Mouse (Mus musculus) heart, adult 2 months (tissue): Measurements from ENCODE around the gene Sptlc2. TPM values are rescaled to one million over a fixed set of nuclear protein-coding genes. Genes with fewer than 3 reads are reported as not detected.
"Not testable (repeated sequence)": the region's sequence is repeated elsewhere in the genome, so short reads cannot be mapped to it uniquely, and the experiment has no call there.

Experiments
- DNase-seq, 2 experiments: peaks; one replicate each; pipeline ENCODE4 v3.0.0; 2021
- H3K27ac ChIP-seq: fragments of 200-600 bp; 2 replicates; pipeline ENCODE4 v1.8.1; 2022
- H3K27me3 ChIP-seq: fragments of 200-500 bp; 2 replicates; pipeline ENCODE4 v1.6.1; 2012; ENCODE audit warnings: mild to moderate bottlenecking, low read length, inconsistent platforms, mixed read lengths; ENCODE audit not compliant: control insufficient read depth, insufficient read depth
- H3K36me3 ChIP-seq: fragments of 200-500 bp; 2 replicates; pipeline ENCODE4 v1.6.1; 2012; ENCODE audit warnings: low read length, inconsistent platforms; ENCODE audit not compliant: control insufficient read depth, insufficient read depth
- H3K4me1 ChIP-seq: fragments of 200-500 bp; 2 replicates; pipeline ENCODE4 v1.6.1; 2011; ENCODE audit warnings: low read length; ENCODE audit not compliant: control insufficient read depth, insufficient read depth
- H3K4me3 ChIP-seq: fragments of 200-600 bp; 2 replicates; pipeline ENCODE4 v1.8.1; 2022
- H3K79me2 ChIP-seq: fragments of 200-500 bp; replicated peaks from 2 replicates; pipeline ENCODE4 v1.6.1; 2012; ENCODE audit warnings: mild to moderate bottlenecking, inconsistent platforms, low read length, moderate library complexity, mixed read lengths; ENCODE audit not compliant: control insufficient read depth, insufficient read depth
- H3K9ac ChIP-seq: fragments of 200-500 bp; 2 replicates; pipeline ENCODE4 v1.6.1; 2012; ENCODE audit warnings: low read depth, mild to moderate bottlenecking, control low read depth, inconsistent platforms, low read length, mixed read lengths
- CTCF ChIP-seq: fragments of 200-600 bp; IDR thresholded peaks from 2 replicates; pipeline ENCODE4 v1.8.1; 2022; ENCODE audit warnings: antibody characterized with exemption, mild to moderate bottlenecking, moderate library complexity
- EP300 ChIP-seq: fragments of 200-500 bp; IDR thresholded peaks from 2 replicates; pipeline ENCODE4 v1.6.1; 2011; ENCODE audit warnings: low read depth, low read length, control low read depth; ENCODE audit not compliant: insufficient read depth
- POLR2A ChIP-seq: fragments of 200-500 bp; IDR thresholded peaks from 2 replicates; pipeline ENCODE4 v1.6.1; 2011; ENCODE audit warnings: mild to moderate bottlenecking, low read depth, low read length, control low read depth; ENCODE audit not compliant: insufficient read depth
- WGBS: fragments of 180-500 bp; shearing (Covaris S2); methylation state at CpG from one replicate; pipeline ENCODE4 v1.1.7; 2018; 5-methylcytosine and 5-hydroxymethylcytosine counted together
- intact Hi-C: fragments of 180-260 bp; cut with DNase I; formaldehyde crosslinking; loops from one replicate; pipeline ENCODE4 v1.15.1; 2025
- polyA plus RNA-seq: library from polyadenylated mRNA; depleted of rRNA; stranded (reverse); fragments of >200 nt; gene quantifications from 2 replicates; pipeline ENCODE4 v1.2.3, GENCODE M21; 2012
- total RNA-seq, 2 experiments: library from RNA; stranded (reverse); gene quantifications; 2 replicates each; pipeline ENCODE4 v1.2.3; 2021

Sptlc2 gene
- total and polyA plus RNA-seq, 3 experiments: 5.0 to 23.1 (median 21.1) TPM

DNA sequence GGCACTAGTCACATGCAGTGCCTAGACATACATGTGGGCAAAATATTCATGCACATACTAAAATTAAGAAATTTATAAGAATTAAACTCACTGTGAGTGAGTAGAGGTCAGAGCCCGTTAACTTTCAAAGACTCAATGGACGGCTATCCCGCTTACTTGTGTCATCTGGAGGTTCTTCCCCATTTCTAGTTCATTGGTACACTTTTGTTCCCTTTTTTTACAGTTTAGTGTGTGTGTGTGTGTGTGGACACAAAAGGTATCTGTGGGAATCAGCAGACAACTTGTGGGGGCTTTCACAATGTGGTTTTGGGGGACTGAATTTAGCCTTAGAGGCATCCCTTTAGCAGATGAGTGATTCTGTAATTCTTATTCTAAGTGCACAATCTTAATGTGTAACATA lies 62.7 kb downstream of the Sptlc2 start:
- WGBS: 96% methylated on average over 3 of the region's 3 CpGs
- Histone ChIP-seq H3K79me2 (no peaks in the 10 kb centered on the region; the same call in 1 of the 2 replicates), H3K4me3 (no peak overlapping the region), H3K27me3 (no peaks in the 10 kb centered on the region), H3K36me3 (no peaks in the 10 kb centered on the region), H3K9ac (no peak overlapping the region), H3K27ac (no peak overlapping the region), H3K4me1 (no peaks in the 10 kb centered on the region)
- DNase-seq: no peak
- intact Hi-C loops: no loop called here
- TF ChIP-seq POLR2A (no peak), CTCF (no peak), EP300 (no peak)

- 91% methylated on average over 3 of the region's 3 CpGs for WGBS
- Histone ChIP-seq H3K36me3 (no peaks in the 10 kb centered on the region), H3K4me3 (no peak overlapping the region), H3K27me3 (no peaks in the 10 kb centered on the region), H3K79me2 (no peaks in the 10 kb centered on the region), H3K9ac (no peak overlapping the region), H3K27ac (no peak overlapping the region), H3K4me1 (no peaks in the 10 kb centered on the region)
- no peak for DNase-seq
- TF ChIP-seq EP300: no peak
- intact Hi-C loops: no loop called here
Observed at GRCm38 (mm10) chr12:87319229-87319628, 68.9 kb downstream of the Sptlc2 start.

- Histone ChIP-seq H3K79me2 (no peaks in the 10 kb centered on the region), H3K27me3 (no peaks in the 10 kb centered on the region), H3K4me3 (no peak overlapping the region), H3K9ac (no peak overlapping the region), H3K36me3 (no peaks in the 10 kb centered on the region), H3K4me1 (no peaks in the 10 kb centered on the region), H3K27ac (no peak overlapping the region)
- intact Hi-C loops: no loop called here
- DNase-seq: no peak
- 80% methylated on average over 1 of the region's 1 CpGs for WGBS
- TF ChIP-seq CTCF (no peak), POLR2A (no peak), EP300 (no peak)
Observed at GRCm38 (mm10) chr12:87317951-87318350, 70.2 kb downstream of the Sptlc2 start.

DNA sequence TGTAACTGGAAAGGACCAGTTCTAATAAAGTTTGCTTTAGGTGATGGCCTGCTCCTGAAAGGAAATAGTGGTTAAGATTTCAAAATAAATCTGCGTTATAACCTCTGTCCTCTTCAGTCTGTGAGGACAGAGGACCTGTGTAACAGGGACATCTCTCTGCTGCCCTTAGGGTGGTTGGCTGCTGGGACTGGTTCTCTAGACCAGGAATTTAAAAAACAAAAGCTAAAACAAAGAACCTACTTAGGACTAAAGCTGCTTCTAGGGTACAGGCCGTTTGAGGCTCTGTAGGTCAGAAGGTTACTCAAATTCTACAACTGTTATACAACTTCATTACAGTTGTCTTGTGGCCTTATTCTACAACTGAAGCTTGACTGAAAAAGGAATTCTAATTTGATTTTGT lies 75.1 kb downstream of the Sptlc2 start:
- WGBS: 78% methylated on average over 2 of the region's 2 CpGs
- Histone ChIP-seq H3K27me3 (no peaks in the 10 kb centered on the region), H3K27ac (no peak overlapping the region), H3K36me3 (no peaks in the 10 kb centered on the region), H3K4me1 (no peaks in the 10 kb centered on the region), H3K79me2 (no peaks in the 10 kb centered on the region), H3K9ac (no peak overlapping the region), H3K4me3 (no peak overlapping the region)
- TF ChIP-seq EP300: no peak
- no peak for TF ChIP-seq CTCF
- TF ChIP-seq POLR2A: no peak
- DNase-seq: no peak
- intact Hi-C loops: no loop called here

DNA sequence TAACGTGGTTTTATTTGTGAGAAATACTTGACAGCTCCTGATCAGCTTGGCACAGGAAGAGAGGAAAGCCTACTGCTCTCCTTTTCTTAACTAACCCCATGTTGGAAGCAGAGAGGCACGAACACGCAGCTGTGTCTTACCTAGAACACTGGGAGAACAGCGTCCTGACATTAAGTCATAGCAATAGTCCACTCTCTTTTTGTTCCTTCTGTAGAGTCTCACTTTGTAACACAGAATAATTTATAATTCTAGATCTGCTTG lies 81.6 kb downstream of the Sptlc2 start:
- DNase-seq, H3K36me3 ChIP-seq, H3K9ac ChIP-seq, H3K79me2 ChIP-seq, H3K4me1 ChIP-seq, H3K4me3 ChIP-seq, H3K27ac ChIP-seq, H3K27me3 ChIP-seq, intact Hi-C loops: not testable (repeated sequence)
- 78% methylated on average over 4 of the region's 4 CpGs for WGBS

GRCm38 (mm10) chr12:87305767-87306583 lies 82.2 kb downstream of the Sptlc2 start:
- Histone ChIP-seq H3K4me1 (no peaks in the 10 kb centered on the region), H3K36me3 (no peaks in the 10 kb centered on the region), H3K27ac (no peak overlapping the region), H3K79me2 (no peaks in the 10 kb centered on the region), H3K4me3 (no peak overlapping the region), H3K9ac (no peak overlapping the region), H3K27me3 (no peaks in the 10 kb centered on the region)
- WGBS: 31% methylated on average over 13 of the region's 13 CpGs
- DNase-seq: no peak
- intact Hi-C loops: no loop called here
- TF ChIP-seq POLR2A (no peak), CTCF (no peak), EP300 (no peak)
